Mouse (Mus musculus) kidney, adult 2 months (tissue): ENCODE measurements around the gene Il13.

Source experiments
- CTCF ChIP-seq: fragments of 200-500 bp; conservative IDR thresholded peaks from 2 replicates; pipeline ENCODE4 v1.5.1; 2011; ENCODE audit warnings: low read depth, mild to moderate bottlenecking, control low read depth, low read length, moderate library complexity, mixed read lengths; ENCODE audit not compliant: insufficient read depth, insufficient read length
- POLR2A ChIP-seq: fragments of 200-500 bp; IDR thresholded peaks from one replicate; pipeline ENCODE4 v1.6.1; 2011; ENCODE audit warnings: low read depth, low read length, control low read depth

- TF ChIP-seq CTCF (peak; percentile 32; the same call in 1 of the 2 replicates), POLR2A (no peak)
Measured at GRCm38 (mm10) chr11:53584849-53585248, 49.7 kb downstream of the Il13 start.
